Mouse (Mus musculus) limb, embryonic 12.5 days (tissue): ENCODE measurements around the gene Olfr145. TPM values are rescaled to one million over a fixed set of nuclear protein-coding genes. Genes with fewer than 3 reads are reported as not detected.

Source experiments
- ATAC-seq: fragments of 200-750 bp; cut with Nextera tagmentation; 2 replicates; pipeline ENCODE4 v1.8.0; 2017; ENCODE audit warnings: low read depth, moderate TSS enrichment; ENCODE audit not compliant: insufficient number of reproducible peaks, insufficient read depth, low FRiP score, low TSS enrichment
- H3K27ac ChIP-seq: fragments of 300-500 bp; sonication (generic); 2 replicates; pipeline ENCODE4 v1.5.1; 2016; ENCODE audit warnings: mild to moderate bottlenecking, moderate library complexity
- H3K27me3 ChIP-seq: fragments of 300-500 bp; sonication (generic); 2 replicates; pipeline ENCODE4 v1.6.1; 2016; ENCODE audit warnings: mild to moderate bottlenecking, moderate library complexity
- H3K36me3 ChIP-seq: fragments of 300-500 bp; sonication (generic); 2 replicates; pipeline ENCODE4 v1.6.1; 2016; ENCODE audit warnings: mild to moderate bottlenecking, moderate library complexity
- H3K4me1 ChIP-seq: fragments of 300-500 bp; sonication (generic); replicated peaks from 2 replicates; pipeline ENCODE4 v1.6.1; 2016
- H3K4me2 ChIP-seq: fragments of 300-500 bp; sonication (generic); 2 replicates; pipeline ENCODE4 v1.6.1; 2016; ENCODE audit warnings: mild to moderate bottlenecking, moderate library complexity
- H3K4me3 ChIP-seq: fragments of 300-500 bp; sonication (generic); replicated peaks from 2 replicates; pipeline ENCODE4 v1.5.1; 2016; ENCODE audit warnings: mild to moderate bottlenecking
- H3K9ac ChIP-seq: fragments of 300-500 bp; sonication (generic); replicated peaks from 2 replicates; pipeline ENCODE4 v1.6.1; 2016; ENCODE audit warnings: mild to moderate bottlenecking, moderate library complexity
- H3K9me3 ChIP-seq: fragments of 300-500 bp; sonication (generic); 2 replicates; pipeline ENCODE4 v1.6.1; 2016; ENCODE audit warnings: mild to moderate bottlenecking, moderate library complexity
- WGBS: fragments of 180-500 bp; shearing (Covaris S2); methylation state at CpG from one replicate; pipeline ENCODE4 v1.1.7; 2016; 5-methylcytosine and 5-hydroxymethylcytosine counted together
- polyA plus RNA-seq: library from polyadenylated mRNA; unstranded; fragments of >200 nt; fragmentation: Nextera tagmentation; extraction: Ambion mirVana; gene quantifications from 2 replicates; pipeline ENCODE4 v1.2.1, GENCODE M21; 2016

Gene Olfr145
- polyA plus RNA-seq: not detected in 2 replicates

- no peak within 1 kb of the TSS for H3K27ac ChIP-seq
- no peak within 1 kb of the TSS for H3K4me2 ChIP-seq
- H3K9ac ChIP-seq: no peak within 1 kb of the TSS
- no peaks in the 10 kb centered on the region for H3K4me1 ChIP-seq
- no peaks in the 10 kb centered on the region for H3K9me3 ChIP-seq
- 68% methylated on average over 2 of the region's 2 CpGs for WGBS
- ATAC-seq: no peak
- H3K27me3 ChIP-seq: no peaks in the 10 kb centered on the region
- H3K36me3 ChIP-seq: no peaks in the 10 kb centered on the region
- H3K4me3 ChIP-seq: no peak within 1 kb of the TSS
Observed at GRCm38 (mm10) chr9:37896661-37897060, at the start of gene Olfr145. TSS of gene Olfr145 (plus strand) at chr9:37896724.

DNA sequence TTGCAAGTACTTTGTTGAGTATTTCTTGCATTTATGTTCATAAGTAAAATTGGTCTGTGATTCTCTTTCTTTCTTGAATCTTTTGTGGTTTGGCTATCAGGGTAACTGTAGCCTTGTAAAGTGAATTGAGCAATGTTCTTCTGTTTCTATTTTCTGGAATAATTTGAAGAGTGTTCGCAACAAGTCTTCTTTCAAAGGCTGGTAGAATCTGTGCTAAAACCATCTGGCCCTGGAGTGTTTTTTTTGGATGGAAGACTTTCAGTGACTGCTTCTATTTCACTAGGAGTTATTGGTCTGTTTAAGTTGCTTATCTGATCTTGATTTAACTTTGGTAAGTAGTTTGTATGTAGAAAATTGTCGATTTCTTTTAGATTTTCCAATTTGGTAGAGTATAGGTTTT, 47.3 kb upstream of the Olfr145 start:
- Histone ChIP-seq H3K4me1 (no peaks in the 10 kb centered on the region), H3K36me3 (no peaks in the 10 kb centered on the region), H3K27me3 (no peaks in the 10 kb centered on the region), H3K9ac (no peak overlapping the region), H3K4me2 (no peak overlapping the region), H3K27ac (no peak overlapping the region), H3K9me3 (no peaks in the 10 kb centered on the region), H3K4me3 (no peak overlapping the region)
- WGBS: 87% methylated on average over 2 of the region's 2 CpGs
- no peak for ATAC-seq

GRCm38 (mm10) chr9:37853969-37854368, 42.6 kb upstream of the Olfr145 start, which contains the start of gene Olfr877:
TSS of gene Olfr877 (plus strand) at chr9:37854269.
- Histone ChIP-seq H3K4me2 (no peak within 1 kb of the TSS), H3K27ac (no peak within 1 kb of the TSS), H3K4me3 (no peak within 1 kb of the TSS), H3K9me3 (no peaks in the 10 kb centered on the region), H3K9ac (no peak within 1 kb of the TSS), H3K36me3 (no peaks in the 10 kb centered on the region), H3K27me3 (no peaks in the 10 kb centered on the region), H3K4me1 (no peaks in the 10 kb centered on the region)
- ATAC-seq: no peak
- WGBS: 73% methylated on average over 4 of the region's 4 CpGs

GRCm38 (mm10) chr9:37863325-37863724, 33.2 kb upstream of the Olfr145 start:
- no peaks in the 10 kb centered on the region for H3K27me3 ChIP-seq
- no peak for ATAC-seq
- 76% methylated on average over 1 of the region's 1 CpGs for WGBS
- no peaks in the 10 kb centered on the region for H3K4me1 ChIP-seq
- H3K27ac ChIP-seq: no peak overlapping the region
- H3K4me2 ChIP-seq: no peak overlapping the region
- no peaks in the 10 kb centered on the region for H3K9me3 ChIP-seq
- no peak overlapping the region for H3K9ac ChIP-seq
- H3K36me3 ChIP-seq: no peaks in the 10 kb centered on the region
- H3K4me3 ChIP-seq: no peak overlapping the region

GRCm38 (mm10) chr9:37870246-37870645, 26.3 kb upstream of the Olfr145 start:
- 76% methylated on average over 1 of the region's 1 CpGs for WGBS
- H3K9ac ChIP-seq: no peak overlapping the region
- H3K9me3 ChIP-seq: no peaks in the 10 kb centered on the region

DNA sequence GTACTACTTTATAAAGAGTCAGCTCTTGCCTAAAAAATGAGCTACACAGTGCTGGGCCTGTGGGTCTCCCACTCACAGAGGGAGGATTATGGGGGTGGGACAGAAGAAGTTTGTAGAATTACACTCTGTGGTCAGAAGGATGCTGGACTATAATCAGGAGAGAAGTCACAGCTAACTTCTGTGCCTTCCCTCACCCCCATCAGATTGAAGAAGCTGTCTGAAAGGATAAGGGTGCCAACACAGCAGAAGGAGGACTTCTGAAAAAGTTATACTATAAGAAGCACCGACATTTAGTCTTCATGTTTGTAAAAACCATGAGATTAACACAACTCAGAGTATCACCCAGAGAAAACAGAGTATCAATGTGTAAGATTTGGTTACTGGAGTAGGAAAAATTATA, 25.4 kb upstream of the Olfr145 start:
- ATAC-seq: no peak
- no peak overlapping the region for H3K4me2 ChIP-seq
- WGBS: 82% methylated on average over 1 of the region's 1 CpGs

More at GRCm38 (mm10) chr9:37870246-37870645, 26.3 kb upstream of the Olfr145 start:
- Histone ChIP-seq H3K4me1 (no peaks in the 10 kb centered on the region), H3K36me3 (no peaks in the 10 kb centered on the region), H3K4me2 (no peak overlapping the region), H3K27ac (no peak overlapping the region), H3K27me3 (no peaks in the 10 kb centered on the region), H3K4me3 (no peak overlapping the region)
- ATAC-seq: no peak

DNA sequence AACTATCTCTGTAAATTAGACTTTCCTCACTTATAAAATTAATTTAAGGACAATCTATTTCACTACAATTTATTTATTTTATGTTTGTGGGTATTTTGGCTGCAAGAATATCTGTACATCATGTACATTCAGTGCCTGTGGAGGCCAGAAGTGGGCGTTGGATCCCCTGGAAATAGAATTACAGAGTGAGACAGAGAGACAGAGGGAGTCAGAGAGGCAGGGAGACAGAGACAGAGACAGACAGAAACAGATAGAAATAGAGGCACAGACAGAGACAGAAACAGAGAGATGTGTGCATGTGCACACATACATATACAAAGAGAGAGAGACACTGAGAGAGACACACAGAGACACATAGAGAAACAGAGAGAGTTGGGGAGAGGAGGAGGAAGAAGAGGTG, 25.0 kb upstream of the Olfr145 start:
- no peak for ATAC-seq
- Histone ChIP-seq H3K4me2 (no peak overlapping the region), H3K36me3 (no peaks in the 10 kb centered on the region), H3K9me3 (no peaks in the 10 kb centered on the region), H3K27me3 (no peaks in the 10 kb centered on the region), H3K27ac (no peak overlapping the region), H3K4me3 (no peak overlapping the region), H3K9ac (no peak overlapping the region), H3K4me1 (no peaks in the 10 kb centered on the region)
- WGBS: 75% methylated on average over 1 of the region's 1 CpGs

More for the DNA sequence above, 25.4 kb upstream of the Olfr145 start:
- H3K27ac ChIP-seq: no peak overlapping the region
- H3K9ac ChIP-seq: no peak overlapping the region
- no peaks in the 10 kb centered on the region for H3K4me1 ChIP-seq
- no peak overlapping the region for H3K4me3 ChIP-seq
- H3K9me3 ChIP-seq: no peaks in the 10 kb centered on the region
- H3K27me3 ChIP-seq: no peaks in the 10 kb centered on the region
- H3K36me3 ChIP-seq: no peaks in the 10 kb centered on the region

GRCm38 (mm10) chr9:37890960-37891359, 5.6 kb upstream of the Olfr145 start:
- ATAC-seq: no peak
- 47% methylated on average over 2 of the region's 2 CpGs for WGBS
- no peak overlapping the region for H3K4me2 ChIP-seq
- no peaks in the 10 kb centered on the region for H3K4me1 ChIP-seq
- no peaks in the 10 kb centered on the region for H3K36me3 ChIP-seq
- no peak overlapping the region for H3K27ac ChIP-seq
- no peaks in the 10 kb centered on the region for H3K27me3 ChIP-seq
- H3K4me3 ChIP-seq: no peak overlapping the region
- H3K9ac ChIP-seq: no peak overlapping the region
- no peaks in the 10 kb centered on the region for H3K9me3 ChIP-seq

DNA sequence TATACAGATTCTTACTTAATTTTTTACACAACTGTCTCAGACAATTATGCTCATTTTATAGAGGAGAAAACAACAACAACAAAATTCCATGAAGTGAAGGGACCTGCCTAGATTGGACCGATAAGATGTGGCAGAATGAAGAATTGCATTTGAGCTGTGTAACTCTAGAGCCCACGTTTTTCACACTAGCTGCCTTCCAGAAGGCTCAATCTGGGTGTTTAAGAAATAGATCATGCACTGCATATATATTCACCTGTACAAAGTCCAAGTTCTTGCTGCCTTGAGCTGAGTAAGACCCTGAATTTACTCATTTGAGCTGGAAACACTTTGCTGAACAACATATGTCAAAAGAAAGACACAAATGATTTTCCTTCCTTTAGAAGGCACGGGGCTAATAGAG, 9.0 kb downstream of the Olfr145 start:
- ATAC-seq: no peak
- no peaks in the 10 kb centered on the region for H3K9me3 ChIP-seq
- H3K9ac ChIP-seq: no peak overlapping the region
- H3K27me3 ChIP-seq: no peaks in the 10 kb centered on the region
- WGBS: 73% methylated on average over 3 of the region's 3 CpGs
- no peak overlapping the region for H3K4me3 ChIP-seq
- no peak overlapping the region for H3K27ac ChIP-seq
- no peak overlapping the region for H3K4me2 ChIP-seq
- no peaks in the 10 kb centered on the region for H3K4me1 ChIP-seq
- H3K36me3 ChIP-seq: no peaks in the 10 kb centered on the region

- Histone ChIP-seq H3K9ac (no peak within 1 kb of the TSS), H3K9me3 (no peaks in the 10 kb centered on the region), H3K4me1 (no peaks in the 10 kb centered on the region), H3K36me3 (no peaks in the 10 kb centered on the region), H3K27me3 (no peaks in the 10 kb centered on the region), H3K4me3 (no peak within 1 kb of the TSS), H3K4me2 (no peak within 1 kb of the TSS), H3K27ac (no peak within 1 kb of the TSS)
- WGBS: 85% methylated on average over 2 of the region's 2 CpGs
- no peak for ATAC-seq
Observed at GRCm38 (mm10) chr9:37917540-37917939, 21.0 kb downstream of the Olfr145 start, which contains the start of gene Olfr878. TSS of gene Olfr878 (plus strand) at chr9:37917840.

GRCm38 (mm10) chr9:37918018-37918417, 21.5 kb downstream of the Olfr145 start:
- H3K36me3 ChIP-seq: no peaks in the 10 kb centered on the region
- H3K9me3 ChIP-seq: no peaks in the 10 kb centered on the region
- no peak overlapping the region for H3K27ac ChIP-seq
- 66% methylated on average over 1 of the region's 1 CpGs for WGBS
- no peaks in the 10 kb centered on the region for H3K27me3 ChIP-seq
- ATAC-seq: no peak
- no peak overlapping the region for H3K4me2 ChIP-seq
- H3K4me3 ChIP-seq: no peak overlapping the region
- no peak overlapping the region for H3K9ac ChIP-seq
- H3K4me1 ChIP-seq: no peaks in the 10 kb centered on the region

- 80% methylated on average over 5 of the region's 5 CpGs for WGBS
- Histone ChIP-seq H3K9ac (no peak overlapping the region), H3K4me2 (no peak overlapping the region), H3K4me1 (no peaks in the 10 kb centered on the region), H3K27me3 (no peaks in the 10 kb centered on the region), H3K4me3 (no peak overlapping the region), H3K36me3 (no peaks in the 10 kb centered on the region), H3K27ac (no peak overlapping the region), H3K9me3 (no peaks in the 10 kb centered on the region)
- ATAC-seq: no peak
Observed at GRCm38 (mm10) chr9:37924194-37924593, 27.7 kb downstream of the Olfr145 start.
